Mouse (Mus musculus) forebrain, embryonic 12.5 days (tissue): ENCODE results near the gene Ebf1. TPM values are rescaled to one million over a fixed set of nuclear protein-coding genes. Genes with fewer than 3 reads are reported as not detected.
"Not testable (repeated sequence)": the region's sequence is repeated elsewhere in the genome, so short reads cannot be mapped to it uniquely, and the experiment has no call there.

Experiments used
- ATAC-seq: fragments of 200-750 bp; cut with Nextera tagmentation; 2 replicates; pipeline ENCODE4 v1.8.0; 2017; ENCODE audit warnings: moderate TSS enrichment; ENCODE audit not compliant: low FRiP score
- H3K27ac ChIP-seq: fragments of 300-500 bp; sonication (generic); 2 replicates; pipeline ENCODE4 v1.5.1; 2016; ENCODE audit warnings: mild to moderate bottlenecking
- H3K27me3 ChIP-seq: fragments of 300-500 bp; sonication (generic); 2 replicates; pipeline ENCODE4 v1.6.1; 2016; ENCODE audit warnings: mild to moderate bottlenecking
- H3K36me3 ChIP-seq: fragments of 300-500 bp; sonication (generic); replicated peaks from 2 replicates; pipeline ENCODE4 v1.6.1; 2016; ENCODE audit warnings: mild to moderate bottlenecking
- H3K4me1 ChIP-seq: fragments of 300-500 bp; sonication (generic); 2 replicates; pipeline ENCODE4 v1.6.1; 2016
- H3K4me2 ChIP-seq: fragments of 300-500 bp; sonication (generic); 2 replicates; pipeline ENCODE4 v1.6.1; 2016; ENCODE audit warnings: mild to moderate bottlenecking, moderate library complexity
- H3K4me3 ChIP-seq: fragments of 300-500 bp; sonication (generic); replicated peaks from 2 replicates; pipeline ENCODE4 v1.5.1; 2016; ENCODE audit warnings: mild to moderate bottlenecking
- H3K9ac ChIP-seq: fragments of 300-500 bp; sonication (generic); 2 replicates; pipeline ENCODE4 v1.6.1; 2016; ENCODE audit warnings: mild to moderate bottlenecking
- H3K9me3 ChIP-seq: fragments of 300-500 bp; sonication (generic); 2 replicates; pipeline ENCODE4 v1.6.1; 2016
- WGBS: fragments of 180-500 bp; shearing (Covaris S2); methylation state at CpG from one replicate; pipeline ENCODE4 v1.1.7; 2016; 5-methylcytosine and 5-hydroxymethylcytosine counted together
- polyA plus RNA-seq: library from polyadenylated mRNA; unstranded; fragments of >200 nt; fragmentation: Nextera tagmentation; extraction: Ambion mirVana; gene quantifications from 2 replicates; pipeline ENCODE4 v1.2.1, GENCODE M21; 2016

Gene Ebf1
- 26.8 and 27.2 TPM in 2 replicates for polyA plus RNA-seq

GRCm38 (mm10) chr11:44616788-44617712 is at the start of gene Ebf1:
Ebf1 (plus strand) TSS chr11:44617317.
- peaks cover 84% of the 10 kb centered on the region for H3K27me3 ChIP-seq

GRCm38 (mm10) chr11:44570336-44570735 is 46.8 kb upstream of the Ebf1 start:
- H3K4me3 ChIP-seq, H3K9ac ChIP-seq, H3K4me1 ChIP-seq, H3K27me3 ChIP-seq, H3K27ac ChIP-seq, H3K4me2 ChIP-seq, H3K9me3 ChIP-seq, ATAC-seq: not testable (repeated sequence)
- H3K36me3 ChIP-seq = peaks cover 27% of the 10 kb centered on the region
- 93% methylated on average over 4 of the region's 4 CpGs for WGBS

More at GRCm38 (mm10) chr11:44616788-44617712, at the start of gene Ebf1:
- no peaks in the 10 kb centered on the region for H3K9me3 ChIP-seq
- H3K4me3 ChIP-seq = peak within 1 kb of the TSS; percentile 50
- WGBS = under 1% methylated on average over 30 of the region's 31 CpGs
- H3K4me2 ChIP-seq = peak within 1 kb of the TSS; percentile 76
- peaks cover 45% of the 10 kb centered on the region for H3K4me1 ChIP-seq
- ATAC-seq = peak; percentile 97
- H3K9ac ChIP-seq = peak within 1 kb of the TSS; percentile 64
- peak within 1 kb of the TSS; percentile 75 for H3K27ac ChIP-seq
- no peaks in the 10 kb centered on the region for H3K36me3 ChIP-seq

GRCm38 (mm10) chr11:44572781-44573180 is 44.3 kb upstream of the Ebf1 start:
- Histone ChIP-seq H3K27me3 (no peaks in the 10 kb centered on the region), H3K9ac (no peak overlapping the region), H3K4me2 (no peak overlapping the region), H3K4me1 (no peaks in the 10 kb centered on the region), H3K36me3 (peaks cover 10% of the 10 kb centered on the region; the same call in 1 of the 2 replicates), H3K9me3 (no peaks in the 10 kb centered on the region), H3K4me3 (no peak overlapping the region), H3K27ac (no peak overlapping the region)
- no peak for ATAC-seq
- 92% methylated on average over 5 of the region's 5 CpGs for WGBS

- H3K27ac ChIP-seq = no peak overlapping the region
- ATAC-seq = no peak
- H3K4me1 ChIP-seq = no peaks in the 10 kb centered on the region
- H3K4me3 ChIP-seq = no peak overlapping the region
- H3K9me3 ChIP-seq = no peaks in the 10 kb centered on the region
- 88% methylated on average over 3 of the region's 3 CpGs for WGBS
- no peaks in the 10 kb centered on the region for H3K27me3 ChIP-seq
- no peak overlapping the region for H3K4me2 ChIP-seq
- H3K9ac ChIP-seq = no peak overlapping the region
- peaks cover 10% of the 10 kb centered on the region; the same call in 1 of the 2 replicates for H3K36me3 ChIP-seq
These were observed 43.7 kb upstream of the Ebf1 start for GRCm38 (mm10) chr11:44573396-44573795.

- H3K9ac ChIP-seq = no peak overlapping the region
- H3K36me3 ChIP-seq = peaks cover 8% of the 10 kb centered on the region; the same call in 1 of the 2 replicates
- no peaks in the 10 kb centered on the region for H3K9me3 ChIP-seq
- no peak overlapping the region for H3K4me3 ChIP-seq
- no peak overlapping the region for H3K27ac ChIP-seq
- H3K4me1 ChIP-seq = no peaks in the 10 kb centered on the region
- no peak for ATAC-seq
- H3K27me3 ChIP-seq = no peaks in the 10 kb centered on the region
- 91% methylated on average over 8 of the region's 8 CpGs for WGBS
- H3K4me2 ChIP-seq = no peak overlapping the region
These were observed 42.7 kb upstream of the Ebf1 start for GRCm38 (mm10) chr11:44574391-44574790.

GRCm38 (mm10) chr11:44574820-44575219 is 42.3 kb upstream of the Ebf1 start:
- Histone ChIP-seq H3K36me3 (0 out of 2 replicates have a peak, but pooled peaks cover 5% of the 10 kb centered on the region), H3K4me2 (no peak overlapping the region), H3K9me3 (no peaks in the 10 kb centered on the region), H3K4me1 (no peaks in the 10 kb centered on the region), H3K27ac (no peak overlapping the region), H3K27me3 (no peaks in the 10 kb centered on the region), H3K9ac (no peak overlapping the region), H3K4me3 (no peak overlapping the region)
- ATAC-seq = no peak
- 92% methylated on average over 5 of the region's 5 CpGs for WGBS

- no peak overlapping the region for H3K4me3 ChIP-seq
- no peaks in the 10 kb centered on the region for H3K4me1 ChIP-seq
- H3K9me3 ChIP-seq = no peaks in the 10 kb centered on the region
- ATAC-seq = no peak
- no peak overlapping the region for H3K4me2 ChIP-seq
- 85% methylated on average over 9 of the region's 9 CpGs for WGBS
- no peak overlapping the region for H3K9ac ChIP-seq
- no peaks in the 10 kb centered on the region for H3K36me3 ChIP-seq
- no peak overlapping the region for H3K27ac ChIP-seq
- H3K27me3 ChIP-seq = no peaks in the 10 kb centered on the region
These were observed 39.2 kb upstream of the Ebf1 start for GRCm38 (mm10) chr11:44577911-44578310.

GRCm38 (mm10) chr11:44581277-44581683 is 35.8 kb upstream of the Ebf1 start:
- H3K9ac ChIP-seq = no peak overlapping the region
- ATAC-seq = no peak
- H3K36me3 ChIP-seq = no peaks in the 10 kb centered on the region
- 35% methylated on average over 11 of the region's 11 CpGs for WGBS
- no peak overlapping the region for H3K4me2 ChIP-seq
- H3K4me3 ChIP-seq = no peak overlapping the region
- no peaks in the 10 kb centered on the region for H3K4me1 ChIP-seq
- H3K27me3 ChIP-seq = no peaks in the 10 kb centered on the region
- no peaks in the 10 kb centered on the region for H3K9me3 ChIP-seq
- no peak overlapping the region for H3K27ac ChIP-seq

GRCm38 (mm10) chr11:44586047-44586696 is 30.9 kb upstream of the Ebf1 start:
- ATAC-seq = peak; percentile 67
- no peaks in the 10 kb centered on the region for H3K27me3 ChIP-seq
- no peak overlapping the region for H3K4me2 ChIP-seq
- no peaks in the 10 kb centered on the region for H3K4me1 ChIP-seq
- no peak overlapping the region for H3K27ac ChIP-seq
- no peak overlapping the region for H3K4me3 ChIP-seq
- no peak overlapping the region for H3K9ac ChIP-seq
- no peaks in the 10 kb centered on the region for H3K9me3 ChIP-seq
- 13% methylated on average over 3 of the region's 3 CpGs for WGBS
- no peaks in the 10 kb centered on the region for H3K36me3 ChIP-seq

GRCm38 (mm10) chr11:44593016-44593415 is 24.1 kb upstream of the Ebf1 start:
- Histone ChIP-seq H3K9me3 (no peaks in the 10 kb centered on the region), H3K27ac (no peak overlapping the region), H3K27me3 (no peaks in the 10 kb centered on the region), H3K4me2 (no peak overlapping the region), H3K36me3 (no peaks in the 10 kb centered on the region), H3K4me1 (no peaks in the 10 kb centered on the region), H3K9ac (no peak overlapping the region), H3K4me3 (no peak overlapping the region)
- 94% methylated on average over 6 of the region's 6 CpGs for WGBS
- ATAC-seq = no peak

GRCm38 (mm10) chr11:44594768-44595167 is 22.3 kb upstream of the Ebf1 start:
- 89% methylated on average over 3 of the region's 3 CpGs for WGBS
- Histone ChIP-seq H3K4me1 (no peaks in the 10 kb centered on the region), H3K4me3 (no peak overlapping the region), H3K27ac (no peak overlapping the region), H3K4me2 (no peak overlapping the region), H3K36me3 (no peaks in the 10 kb centered on the region), H3K9me3 (no peaks in the 10 kb centered on the region), H3K27me3 (no peaks in the 10 kb centered on the region), H3K9ac (no peak overlapping the region)
- no peak for ATAC-seq

- Histone ChIP-seq H3K9ac (no peak overlapping the region), H3K4me3 (no peak overlapping the region), H3K4me2 (no peak overlapping the region), H3K27ac (no peak overlapping the region), H3K27me3 (peaks cover 24% of the 10 kb centered on the region), H3K4me1 (peaks cover 7% of the 10 kb centered on the region), H3K9me3 (no peaks in the 10 kb centered on the region), H3K36me3 (no peaks in the 10 kb centered on the region)
- 90% methylated on average over 8 of the region's 8 CpGs for WGBS
- ATAC-seq = no peak
These were observed 10.2 kb upstream of the Ebf1 start for GRCm38 (mm10) chr11:44606881-44607280.
